Mouse (Mus musculus) hindbrain, embryonic 15.5 days (tissue): Measurements from ENCODE around the gene Mospd2. TPM values are rescaled to one million over a fixed set of nuclear protein-coding genes. Genes with fewer than 3 reads are reported as not detected.

Source experiments
- ATAC-seq: fragments of 200-750 bp; cut with Nextera tagmentation; 2 replicates; pipeline ENCODE4 v1.8.0; 2017; ENCODE audit warnings: low read depth, moderate number of reproducible peaks, moderate TSS enrichment; ENCODE audit not compliant: low FRiP score
- H3K27ac ChIP-seq: fragments of 300-500 bp; sonication (generic); replicated peaks from 2 replicates; pipeline ENCODE4 v1.5.1; 2015; ENCODE audit warnings: mild to moderate bottlenecking, inconsistent platforms
- H3K27me3 ChIP-seq: fragments of 300-500 bp; sonication (generic); 2 replicates; pipeline ENCODE4 v1.6.1; 2015; ENCODE audit warnings: control low read depth, inconsistent platforms
- H3K36me3 ChIP-seq: fragments of 300-500 bp; sonication (generic); 2 replicates; pipeline ENCODE4 v1.6.1; 2015; ENCODE audit warnings: control low read depth, inconsistent platforms
- H3K4me1 ChIP-seq: fragments of 300-500 bp; sonication (generic); replicated peaks from 2 replicates; pipeline ENCODE4 v1.6.1; 2015; ENCODE audit warnings: control low read depth, inconsistent platforms
- H3K4me2 ChIP-seq: fragments of 300-500 bp; sonication (generic); 2 replicates; pipeline ENCODE4 v1.6.1; 2015; ENCODE audit warnings: moderate library complexity, mild to moderate bottlenecking, inconsistent platforms
- H3K4me3 ChIP-seq: fragments of 300-500 bp; sonication (generic); 2 replicates; pipeline ENCODE4 v1.5.1; 2015; ENCODE audit warnings: mild to moderate bottlenecking, inconsistent platforms
- H3K9ac ChIP-seq: fragments of 300-500 bp; sonication (generic); 2 replicates; pipeline ENCODE4 v1.6.1; 2015; ENCODE audit warnings: inconsistent platforms
- H3K9me3 ChIP-seq: fragments of 300-500 bp; sonication (generic); 2 replicates; pipeline ENCODE4 v1.6.1; 2016; ENCODE audit warnings: control low read depth, inconsistent platforms
- WGBS: fragments of 180-500 bp; shearing (Covaris S2); methylation state at CpG from one replicate; pipeline ENCODE4 v1.1.7; 2015; 5-methylcytosine and 5-hydroxymethylcytosine counted together
- polyA plus RNA-seq: library from polyadenylated mRNA; unstranded; fragments of >200 nt; fragmentation: Nextera tagmentation; extraction: Ambion mirVana; gene quantifications from 2 replicates; pipeline ENCODE4 v1.2.1, GENCODE M21; 2015

Gene Mospd2
- polyA plus RNA-seq, 1 experiment from 2014 or later, result 14.3 TPM

GRCm38 (mm10) chrX:164901847-164902246 lies 78.3 kb downstream of the Mospd2 start:
- Histone ChIP-seq H3K36me3 (no peaks in the 10 kb centered on the region), H3K4me3 (no peak overlapping the region), H3K4me1 (no peaks in the 10 kb centered on the region), H3K27me3 (no peaks in the 10 kb centered on the region), H3K4me2 (no peak overlapping the region), H3K9ac (no peak overlapping the region), H3K9me3 (no peaks in the 10 kb centered on the region), H3K27ac (no peak overlapping the region)
- WGBS, result 88% methylated on average over 2 of the region's 2 CpGs
- no peak for ATAC-seq

- Histone ChIP-seq H3K27ac (no peak overlapping the region), H3K4me3 (no peak overlapping the region), H3K4me1 (no peaks in the 10 kb centered on the region), H3K9ac (no peak overlapping the region), H3K27me3 (no peaks in the 10 kb centered on the region), H3K36me3 (no peaks in the 10 kb centered on the region), H3K9me3 (no peaks in the 10 kb centered on the region), H3K4me2 (no peak overlapping the region)
- WGBS, result 82% methylated on average over 2 of the region's 2 CpGs
- no peak for ATAC-seq
Observed at GRCm38 (mm10) chrX:164899805-164900204, 80.4 kb downstream of the Mospd2 start.

- Histone ChIP-seq H3K27me3 (no peaks in the 10 kb centered on the region), H3K9me3 (no peaks in the 10 kb centered on the region), H3K4me3 (no peak overlapping the region), H3K9ac (no peak overlapping the region), H3K4me2 (no peak overlapping the region), H3K27ac (no peak overlapping the region), H3K4me1 (no peaks in the 10 kb centered on the region), H3K36me3 (no peaks in the 10 kb centered on the region)
- no peak for ATAC-seq
- WGBS, result 96% methylated on average over 1 of the region's 1 CpGs
Observed at GRCm38 (mm10) chrX:164886260-164886659, 93.9 kb downstream of the Mospd2 start.

Other genes starting within 250 kb of the Mospd2 start
- 2.7 TPM in 2 replicates for gene Fancb, start 217 bp upstream of the Mospd2 start, polyA plus RNA-seq
- not detected in 2 replicates for gene Gm17604, start 24.5 kb upstream of the Mospd2 start, polyA plus RNA-seq